Mouse (Mus musculus): Measurements from ENCODE around the gene Capn3. TPM values are rescaled to one million over a fixed set of nuclear protein-coding genes. Genes with fewer than 3 reads are reported as not detected.

Capn3 gene
- polyA plus RNA-seq, 1 experiment = 0.75 TPM

GRCm38 (mm10) chr2:120447306-120447705 lies 8.5 kb upstream of the Capn3 start:
- Histone ChIP-seq H3K36me3 (ENCODE audit: control insufficient read depth, insufficient read depth, low read length) (no peaks in the 10 kb centered on the region), H3K4me3 (ENCODE audit: control insufficient read depth, low read depth, low read length) (no peak overlapping the region), H3K4me1 (ENCODE audit: control insufficient read depth, insufficient read depth, low read length) (no peaks in the 10 kb centered on the region), H3K27me3 (ENCODE audit: control insufficient read depth, insufficient read depth, low read length) (no peaks in the 10 kb centered on the region), H3K27ac (ENCODE audit: control insufficient read depth, insufficient read depth, low read depth, low read length) (no peak overlapping the region)
- TF ChIP-seq CTCF (IDR thresholded peaks at IDR 0.05; ENCODE audit: control insufficient read depth, insufficient read depth, insufficient replicate concordance, low read depth, low read length) = no peak
- no peak for TF ChIP-seq POLR2A (IDR thresholded peaks at IDR 0.05; ENCODE audit: control insufficient read depth, low read depth, low read length)

- Histone ChIP-seq H3K36me3 (ENCODE audit: control insufficient read depth, insufficient read depth, low read length) (no peaks in the 10 kb centered on the region), H3K27me3 (ENCODE audit: control insufficient read depth, insufficient read depth, low read length) (no peaks in the 10 kb centered on the region), H3K27ac (ENCODE audit: control insufficient read depth, insufficient read depth, low read depth, low read length) (no peak overlapping the region), H3K4me3 (ENCODE audit: control insufficient read depth, low read depth, low read length) (no peak overlapping the region), H3K4me1 (ENCODE audit: control insufficient read depth, insufficient read depth, low read length) (no peaks in the 10 kb centered on the region)
- TF ChIP-seq CTCF (IDR thresholded peaks at IDR 0.05; ENCODE audit: control insufficient read depth, insufficient read depth, insufficient replicate concordance, low read depth, low read length) (no peak), POLR2A (IDR thresholded peaks at IDR 0.05; ENCODE audit: control insufficient read depth, low read depth, low read length) (no peak)
Observed at GRCm38 (mm10) chr2:120450724-120451123, 5.1 kb upstream of the Capn3 start.

- Histone ChIP-seq H3K4me1 (ENCODE audit: control insufficient read depth, insufficient read depth, low read length) (no peaks in the 10 kb centered on the region), H3K36me3 (ENCODE audit: control insufficient read depth, insufficient read depth, low read length) (no peaks in the 10 kb centered on the region), H3K4me3 (ENCODE audit: control insufficient read depth, low read depth, low read length) (no peak overlapping the region), H3K27ac (ENCODE audit: control insufficient read depth, insufficient read depth, low read depth, low read length) (no peak overlapping the region), H3K27me3 (ENCODE audit: control insufficient read depth, insufficient read depth, low read length) (no peaks in the 10 kb centered on the region)
- TF ChIP-seq CTCF (IDR thresholded peaks at IDR 0.05; ENCODE audit: control insufficient read depth, insufficient read depth, insufficient replicate concordance, low read depth, low read length) (no peak), POLR2A (IDR thresholded peaks at IDR 0.05; ENCODE audit: control insufficient read depth, low read depth, low read length) (no peak)
Observed at GRCm38 (mm10) chr2:120452600-120452999, 3.2 kb upstream of the Capn3 start.

- Histone ChIP-seq H3K4me1 (ENCODE audit: control insufficient read depth, insufficient read depth, low read length) (no peaks in the 10 kb centered on the region), H3K36me3 (ENCODE audit: control insufficient read depth, insufficient read depth, low read length) (no peaks in the 10 kb centered on the region), H3K4me3 (ENCODE audit: control insufficient read depth, low read depth, low read length) (no peak overlapping the region), H3K27me3 (ENCODE audit: control insufficient read depth, insufficient read depth, low read length) (no peaks in the 10 kb centered on the region), H3K27ac (ENCODE audit: control insufficient read depth, insufficient read depth, low read depth, low read length) (no peak overlapping the region)
- TF ChIP-seq CTCF (IDR thresholded peaks at IDR 0.05; ENCODE audit: control insufficient read depth, insufficient read depth, insufficient replicate concordance, low read depth, low read length) (no peak), POLR2A (IDR thresholded peaks at IDR 0.05; ENCODE audit: control insufficient read depth, low read depth, low read length) (no peak)
Observed at GRCm38 (mm10) chr2:120454987-120455386, 832 bp upstream of the Capn3 start.

- no peak overlapping the region for H3K4me3 ChIP-seq (ENCODE audit: control insufficient read depth, low read depth, low read length)
- TF ChIP-seq POLR2A (IDR thresholded peaks at IDR 0.05; ENCODE audit: control insufficient read depth, low read depth, low read length) = no peak
- no peak overlapping the region for H3K27ac ChIP-seq (ENCODE audit: control insufficient read depth, insufficient read depth, low read depth, low read length)
- H3K36me3 ChIP-seq (ENCODE audit: control insufficient read depth, insufficient read depth, low read length) = no peaks in the 10 kb centered on the region
- H3K27me3 ChIP-seq (ENCODE audit: control insufficient read depth, insufficient read depth, low read length) = no peaks in the 10 kb centered on the region
- no peaks in the 10 kb centered on the region; the same call in 1 of the 2 replicates for H3K4me1 ChIP-seq (ENCODE audit: control insufficient read depth, insufficient read depth, low read length)
Observed at GRCm38 (mm10) chr2:120460216-120460615, 4.4 kb downstream of the Capn3 start.

- TF ChIP-seq CTCF (IDR thresholded peaks at IDR 0.05; ENCODE audit: control insufficient read depth, insufficient read depth, insufficient replicate concordance, low read depth, low read length) (no peak), POLR2A (IDR thresholded peaks at IDR 0.05; ENCODE audit: control insufficient read depth, low read depth, low read length) (no peak)
- Histone ChIP-seq H3K36me3 (ENCODE audit: control insufficient read depth, insufficient read depth, low read length) (no peaks in the 10 kb centered on the region), H3K27ac (ENCODE audit: control insufficient read depth, insufficient read depth, low read depth, low read length) (no peak overlapping the region), H3K27me3 (ENCODE audit: control insufficient read depth, insufficient read depth, low read length) (no peaks in the 10 kb centered on the region), H3K4me3 (ENCODE audit: control insufficient read depth, low read depth, low read length) (no peak overlapping the region), H3K4me1 (ENCODE audit: control insufficient read depth, insufficient read depth, low read length) (no peaks in the 10 kb centered on the region; the same call in 1 of the 2 replicates)
Observed at GRCm38 (mm10) chr2:120463328-120463727, 7.5 kb downstream of the Capn3 start.

- Histone ChIP-seq H3K27me3 (ENCODE audit: control insufficient read depth, insufficient read depth, low read length) (no peaks in the 10 kb centered on the region), H3K4me1 (ENCODE audit: control insufficient read depth, insufficient read depth, low read length) (no peaks in the 10 kb centered on the region; the same call in 1 of the 2 replicates), H3K36me3 (ENCODE audit: control insufficient read depth, insufficient read depth, low read length) (no peaks in the 10 kb centered on the region), H3K4me3 (ENCODE audit: control insufficient read depth, low read depth, low read length) (no peak overlapping the region), H3K27ac (ENCODE audit: control insufficient read depth, insufficient read depth, low read depth, low read length) (no peak overlapping the region)
- TF ChIP-seq CTCF (IDR thresholded peaks at IDR 0.05; ENCODE audit: control insufficient read depth, insufficient read depth, insufficient replicate concordance, low read depth, low read length) (no peak), POLR2A (IDR thresholded peaks at IDR 0.05; ENCODE audit: control insufficient read depth, low read depth, low read length) (no peak)
Observed at GRCm38 (mm10) chr2:120464091-120464490, 8.3 kb downstream of the Capn3 start.
